Mouse (Mus musculus) small intestine, adult 2 months (tissue): ENCODE data around the gene Myh7.

Experiments
- CTCF ChIP-seq: fragments of 200-500 bp; IDR thresholded peaks from 2 replicates; pipeline ENCODE4 v1.5.1; 2012; ENCODE audit warnings: low read depth, mild to moderate bottlenecking, control low read depth, inconsistent platforms, low read length, moderate library complexity, mixed read lengths; ENCODE audit not compliant: insufficient replicate concordance, insufficient read length; ENCODE audit errors: extremely low read depth
- POLR2A ChIP-seq: fragments of 200-500 bp; IDR thresholded peaks from 2 replicates; pipeline ENCODE4 v1.6.1; 2012; ENCODE audit warnings: low read depth, mild to moderate bottlenecking, control low read depth, inconsistent platforms, low read length, moderate library complexity

GRCm38 (mm10) chr14:54968344-54968743, 26.1 kb downstream of the Myh7 start:
- no peak for TF ChIP-seq POLR2A
- no peak for TF ChIP-seq CTCF
